Mouse (Mus musculus) cerebellum, adult 2 months (tissue): ENCODE data around the gene Hist1h2bn.
"Not testable (repeated sequence)": the region's sequence is repeated elsewhere in the genome, so short reads cannot be mapped to it uniquely, and the experiment has no call there.

Source experiments
- CTCF ChIP-seq: fragments of 200-500 bp; IDR thresholded peaks from 2 replicates; pipeline ENCODE4 v1.5.1; 2011; ENCODE audit warnings: low read depth, mild to moderate bottlenecking, control low read depth, low read length, moderate library complexity, borderline replicate concordance; ENCODE audit not compliant: insufficient read depth
- POLR2A ChIP-seq: fragments of 200-500 bp; IDR thresholded peaks from 2 replicates; pipeline ENCODE4 v1.6.1; 2011; ENCODE audit warnings: low read length, control low read depth, borderline replicate concordance; ENCODE audit not compliant: insufficient read depth

DNA sequence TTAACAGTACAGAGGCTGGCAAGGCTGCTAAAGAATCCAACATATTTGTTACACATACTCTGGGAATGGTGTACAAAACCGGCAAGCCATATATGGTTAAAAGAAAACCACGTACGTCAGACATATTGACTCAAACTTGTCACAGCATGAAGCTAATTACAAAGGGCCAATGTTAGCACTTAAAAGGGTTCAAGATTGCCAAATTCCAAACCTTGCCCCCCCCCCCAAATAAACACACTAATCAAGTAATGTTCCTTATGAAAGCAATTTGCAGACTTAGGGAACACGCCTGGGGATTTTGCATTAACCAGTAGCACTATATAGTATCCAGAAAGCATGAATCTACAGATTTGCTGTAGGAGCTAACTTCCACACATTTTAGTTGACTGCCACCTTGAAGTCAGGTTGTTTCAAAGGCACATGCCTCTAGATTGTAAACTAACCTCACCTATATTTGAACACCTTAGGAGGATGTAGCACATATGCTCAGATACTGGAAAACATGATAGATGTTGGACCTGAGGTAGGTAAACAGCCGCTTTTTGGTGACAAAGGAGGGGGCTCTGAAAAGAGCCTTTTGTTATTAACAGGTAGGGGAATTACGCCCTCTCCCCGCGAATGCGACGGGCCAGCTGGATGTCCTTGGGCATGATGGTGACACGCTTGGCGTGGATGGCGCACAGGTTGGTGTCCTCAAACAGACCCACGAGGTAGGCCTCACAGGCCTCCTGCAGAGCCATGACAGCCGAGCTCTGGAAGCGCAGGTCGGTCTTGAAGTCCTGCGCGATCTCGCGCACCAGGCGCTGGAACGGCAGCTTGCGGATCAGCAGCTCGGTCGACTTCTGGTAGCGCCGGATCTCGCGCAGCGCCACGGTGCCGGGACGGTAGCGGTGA is 28.7 kb downstream of the Hist1h2bn start:
- not testable (repeated sequence) for TF ChIP-seq CTCF, POLR2A
